Mouse (Mus musculus) cortical plate, adult 2 months (tissue): ENCODE measurements around the gene Efnb2.

Experiments used
- CTCF ChIP-seq: fragments of 200-500 bp; IDR thresholded peaks from 2 replicates; pipeline ENCODE4 v1.5.1; 2011; ENCODE audit warnings: mild to moderate bottlenecking, control low read depth, low read length; ENCODE audit not compliant: insufficient read depth; ENCODE audit errors: extremely low read depth
- POLR2A ChIP-seq: fragments of 200-500 bp; IDR thresholded peaks from 2 replicates; pipeline ENCODE4 v1.6.1; 2011; ENCODE audit warnings: mild to moderate bottlenecking, low read length, control low read depth; ENCODE audit not compliant: insufficient read depth; ENCODE audit errors: extremely low read depth

GRCm38 (mm10) chr8:8597434-8597833, 63.6 kb downstream of the Efnb2 start:
- TF ChIP-seq POLR2A (no peak), CTCF (no peak)
